Mouse (Mus musculus) right cerebral cortex, postnatal 4 days (tissue): ENCODE measurements at regions not wholly inside any gene's neighbourhood (a gene's known extent, or its start where the extent isn't known, plus 50 kb on each side); places are given as distances from the start of the nearest gene placed in this dataset.

ENCODE experiments used
- DNase-seq: peaks from one replicate; pipeline ENCODE4 v3.0.0-alpha.2; 2022

GRCm38 (mm10) chr7:68571315-68571714, 177.7 kb downstream of the Arrdc4 start:
- no peak for DNase-seq

- DNase-seq, result no peak
Measured at GRCm38 (mm10) chr7:68568127-68568510, 180.9 kb downstream of the Arrdc4 start.

- DNase-seq, result no peak
Measured at GRCm38 (mm10) chr7:68567452-68568126, 181.5 kb downstream of the Arrdc4 start.

- DNase-seq, result no peak
Measured at GRCm38 (mm10) chr7:68559440-68560343, 189.3 kb downstream of the Arrdc4 start.

GRCm38 (mm10) chr7:68550330-68550729, 198.7 kb downstream of the Arrdc4 start:
- DNase-seq, result no peak

GRCm38 (mm10) chr7:68548176-68548575, 200.9 kb downstream of the Arrdc4 start:
- DNase-seq, result no peak

- DNase-seq, result no peak
Measured at GRCm38 (mm10) chr7:68544136-68544535, 204.9 kb downstream of the Arrdc4 start.

- no peak for DNase-seq
Measured at GRCm38 (mm10) chr7:68509096-68509495, 235.5 kb downstream of the Fam169b start.

- DNase-seq, result no peak
Measured at GRCm38 (mm10) chr7:68491143-68491810, 217.6 kb downstream of the Fam169b start.

GRCm38 (mm10) chr7:68486676-68487075, 213.0 kb downstream of the Fam169b start:
- no peak for DNase-seq

- DNase-seq, result no peak
Measured at GRCm38 (mm10) chr7:68482553-68482952, 208.9 kb downstream of the Fam169b start.

- DNase-seq, result peak; percentile 60
Measured at GRCm38 (mm10) chr7:68480770-68481169, 207.1 kb downstream of the Fam169b start.

- DNase-seq, result no peak
Measured at GRCm38 (mm10) chr7:68480336-68480735, 206.7 kb downstream of the Fam169b start.

- DNase-seq, result no peak
Measured at GRCm38 (mm10) chr7:68478044-68478443, 204.4 kb downstream of the Fam169b start.

GRCm38 (mm10) chr7:68472800-68473199, 199.2 kb downstream of the Fam169b start:
- no peak for DNase-seq

- DNase-seq, result no peak
Measured at GRCm38 (mm10) chr7:68470983-68471382, 197.3 kb downstream of the Fam169b start.

GRCm38 (mm10) chr7:68468574-68468973, 194.9 kb downstream of the Fam169b start:
- no peak for DNase-seq

GRCm38 (mm10) chr7:68457842-68458241, 184.2 kb downstream of the Fam169b start:
- DNase-seq, result no peak

- DNase-seq, result no peak
Measured at GRCm38 (mm10) chr7:68455451-68455850, 181.8 kb downstream of the Fam169b start.

GRCm38 (mm10) chr7:68453028-68453692, 179.5 kb downstream of the Fam169b start:
- DNase-seq, result no peak

- DNase-seq, result no peak
Measured at GRCm38 (mm10) chr7:68444426-68445095, 170.9 kb downstream of the Fam169b start.

GRCm38 (mm10) chr7:68440661-68441150, 167.1 kb downstream of the Fam169b start:
- no peak for DNase-seq
